Mouse (Mus musculus): ENCODE measurements at regions not wholly inside any gene's neighbourhood (a gene's known extent, or its start where the extent isn't known, plus 50 kb on each side); places are given as distances from the start of the nearest gene placed in this dataset.

DNA sequence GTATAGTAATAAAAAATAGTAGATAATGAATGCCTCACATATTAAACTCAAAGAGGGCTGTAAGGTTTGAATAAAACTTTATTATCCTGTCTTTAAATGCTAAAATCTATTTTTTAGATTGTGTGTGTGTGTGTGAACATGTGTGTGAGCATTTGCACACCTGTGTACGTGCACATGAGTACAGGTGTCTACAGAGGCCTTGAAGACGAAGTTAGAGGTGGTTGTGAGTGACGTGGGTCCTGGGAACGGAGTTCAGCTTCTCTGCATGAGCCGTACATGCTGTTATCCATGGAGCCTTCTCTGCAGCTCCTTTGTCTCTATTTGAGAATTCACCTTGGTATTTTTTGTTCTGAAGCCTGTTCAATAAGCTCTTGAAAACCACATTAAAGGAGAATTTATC, 129.8 kb upstream of the Hmgn3 start:
- no peak for DNase-seq (ENCODE audit: low spot score in 2 of 2)

GRCm38 (mm10) chr9:83273361-83273975, 127.0 kb upstream of the Hmgn3 start:
- no peak for DNase-seq (ENCODE audit: low spot score in 2 of 2)

GRCm38 (mm10) chr9:83265736-83266135, 119.3 kb upstream of the Hmgn3 start:
- no peak for DNase-seq (ENCODE audit: low spot score in 2 of 2)

- DNase-seq (ENCODE audit: low spot score in 2 of 2): no peak
Measured at GRCm38 (mm10) chr9:83259511-83259910, 113.0 kb upstream of the Hmgn3 start.

GRCm38 (mm10) chr9:83258986-83259385, 112.5 kb upstream of the Hmgn3 start:
- DNase-seq (ENCODE audit: low spot score in 2 of 2): no peak

- no peak for DNase-seq (ENCODE audit: low spot score in 2 of 2)
Measured at GRCm38 (mm10) chr9:83258476-83258875, 112.0 kb upstream of the Hmgn3 start.

DNA sequence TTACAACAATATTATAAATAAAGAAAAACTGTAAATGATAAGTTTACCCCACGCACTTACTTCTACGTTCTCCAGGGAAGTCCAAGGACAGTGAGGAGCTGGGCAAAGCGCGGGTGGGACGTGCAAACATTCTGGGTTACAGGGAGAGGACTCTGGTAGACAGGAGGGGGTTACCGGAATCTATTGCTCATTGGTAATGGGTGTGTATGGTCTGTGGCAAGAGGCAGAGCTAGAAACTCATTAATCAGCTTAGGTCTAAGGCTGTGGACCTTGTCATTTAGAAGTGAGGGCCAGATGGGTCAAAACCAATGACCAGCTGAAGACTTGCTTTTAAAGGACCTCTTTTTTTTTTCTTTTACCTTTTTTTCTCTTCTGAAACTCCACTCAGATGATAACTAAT, 107.9 kb upstream of the Hmgn3 start:
- DNase-seq (ENCODE audit: low spot score in 2 of 2): no peak

- DNase-seq (ENCODE audit: low spot score in 2 of 2): no peak
Measured at GRCm38 (mm10) chr9:83253789-83254188, 107.3 kb upstream of the Hmgn3 start.

DNA sequence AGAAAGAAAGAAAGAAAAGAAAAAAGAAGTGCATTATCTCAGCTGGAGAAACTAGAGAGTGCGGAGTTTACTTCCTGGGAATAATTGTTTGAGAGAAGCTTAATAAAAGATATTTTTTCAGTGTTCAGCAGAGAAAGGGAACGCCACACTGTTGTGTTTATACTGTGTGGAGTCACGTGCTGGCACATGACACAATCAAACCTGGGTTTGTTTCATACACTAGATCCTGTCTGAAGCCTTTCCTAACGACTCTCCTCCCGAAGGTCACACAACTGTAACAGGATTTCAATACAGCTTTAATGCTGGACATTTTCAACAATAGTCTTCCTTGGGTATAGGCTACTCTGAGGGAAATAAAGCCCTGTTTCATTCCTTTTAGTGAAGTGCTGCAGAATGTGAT, 105.3 kb upstream of the Hmgn3 start:
- DNase-seq (ENCODE audit: low spot score in 2 of 2): no peak

- no peak for DNase-seq (ENCODE audit: low spot score in 2 of 2)
Measured at GRCm38 (mm10) chr9:83249871-83250270, 103.4 kb upstream of the Hmgn3 start.

DNA sequence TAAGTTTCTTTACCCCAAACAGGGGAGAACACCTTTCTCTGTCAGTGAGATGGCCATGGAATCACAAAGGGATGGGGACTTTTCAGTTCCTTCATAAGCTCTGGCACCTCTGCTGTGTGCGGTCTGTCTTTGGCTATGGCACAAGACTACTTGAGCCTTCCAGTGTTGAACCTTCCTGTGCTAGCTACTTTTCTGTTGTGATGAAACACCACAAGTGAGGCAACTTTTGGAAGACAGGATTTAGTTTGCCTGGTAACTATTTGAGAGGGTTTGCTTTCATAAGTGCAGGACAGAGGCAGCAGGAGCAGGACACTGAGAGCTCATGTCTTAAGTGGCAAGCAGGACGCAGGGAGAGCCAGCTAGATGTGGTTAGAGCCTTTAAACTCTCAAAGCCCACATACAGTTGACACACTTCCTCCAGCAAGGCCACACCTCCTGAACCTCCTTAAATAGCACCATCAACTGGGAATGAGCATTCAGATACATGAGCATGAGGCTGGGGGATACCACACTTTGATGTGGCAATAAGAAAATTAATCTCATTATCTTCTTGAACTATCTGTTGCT, 101.8 kb upstream of the Hmgn3 start:
- no peak for DNase-seq (ENCODE audit: low spot score in 2 of 2)

DNA sequence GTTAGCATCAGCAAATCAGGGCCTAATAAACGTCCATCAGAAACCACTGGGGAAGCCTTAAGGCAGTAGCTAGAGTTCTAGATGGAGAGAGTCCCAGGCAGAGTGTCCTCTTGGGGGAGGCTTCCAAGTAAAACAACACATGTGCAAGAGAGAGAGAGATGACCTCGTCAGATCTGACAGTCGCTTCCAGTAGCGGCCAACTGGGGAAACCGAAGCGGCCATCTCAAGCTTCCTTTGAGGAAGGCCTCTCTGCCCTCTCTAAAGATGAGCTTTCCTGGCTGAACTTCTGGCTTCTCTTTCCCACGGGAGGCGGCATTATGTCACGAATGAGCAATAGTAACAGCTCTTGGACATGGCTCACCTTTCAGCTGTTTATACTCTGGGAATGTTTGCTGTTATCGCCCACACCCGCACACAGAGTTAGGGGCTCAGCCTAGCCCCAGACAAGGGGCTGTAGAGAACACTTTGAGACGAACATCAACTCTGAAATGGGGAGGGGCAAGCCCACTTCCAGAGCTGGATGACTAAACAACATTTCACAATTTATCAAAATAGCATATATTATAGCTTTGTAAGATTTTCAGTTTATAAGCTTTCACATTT, 100.7 kb upstream of the Hmgn3 start:
- no peak for DNase-seq (ENCODE audit: low spot score in 2 of 2)

DNA sequence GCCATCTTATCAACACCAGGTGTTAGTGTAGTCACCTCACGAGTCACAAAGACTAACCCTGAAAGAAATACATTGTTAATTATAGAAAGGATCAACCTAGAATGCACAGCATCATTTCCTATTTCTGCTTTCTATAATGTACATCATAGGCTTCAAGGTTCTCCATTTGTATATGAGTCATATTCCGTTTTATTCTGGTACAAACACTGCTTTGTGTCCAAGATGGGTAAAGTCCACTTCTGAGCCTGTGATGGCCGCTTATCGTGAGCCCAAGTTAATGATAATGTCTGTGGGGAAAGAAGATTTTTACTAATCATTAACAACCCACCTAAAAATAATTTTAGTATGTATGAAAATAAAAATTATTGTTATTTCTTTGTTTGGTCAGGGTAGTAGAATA, 94.6 kb upstream of the Hmgn3 start:
- no peak for DNase-seq (ENCODE audit: low spot score in 2 of 2)

DNA sequence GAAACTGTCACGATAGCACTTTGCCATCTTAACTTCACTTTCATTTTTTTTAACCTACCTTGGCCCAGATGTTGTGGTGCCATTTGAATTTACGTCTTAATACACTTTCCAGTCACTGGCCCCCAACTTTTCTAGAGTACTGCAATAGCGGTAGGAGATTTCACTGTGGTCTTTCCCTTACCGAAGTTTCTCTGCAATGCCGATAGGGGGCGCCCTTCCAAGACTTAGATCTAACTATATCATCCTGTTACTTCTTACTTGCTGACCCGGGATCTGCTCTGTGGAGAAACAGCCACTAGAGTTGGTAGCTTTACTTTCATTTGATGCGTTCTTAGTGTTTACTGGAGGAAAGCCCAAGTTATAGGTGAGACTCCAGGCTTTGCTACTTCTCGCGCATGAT, 92.6 kb upstream of the Hmgn3 start:
- no peak for DNase-seq (ENCODE audit: low spot score in 2 of 2)

DNA sequence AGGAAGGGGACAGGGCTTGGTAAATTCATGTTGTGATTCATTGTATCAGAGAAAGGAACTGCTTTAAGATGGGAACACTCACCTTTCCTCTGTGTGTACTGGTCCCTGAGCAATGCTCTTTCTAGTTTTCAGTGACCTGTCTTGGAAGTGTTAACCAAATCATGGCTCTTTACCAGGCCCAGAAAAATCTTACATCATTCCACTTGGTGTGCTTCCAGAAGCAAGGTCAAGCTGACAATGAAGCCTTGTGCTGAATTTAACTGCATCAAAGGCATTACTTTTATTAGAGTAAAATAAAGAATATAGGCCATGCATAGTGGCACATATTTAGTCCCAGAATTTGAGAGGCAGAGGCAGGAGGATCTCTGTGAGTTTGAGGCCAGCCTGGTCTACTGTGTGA, 75.4 kb upstream of the Hmgn3 start:
- DNase-seq (ENCODE audit: low spot score in 2 of 2): no peak

- DNase-seq (ENCODE audit: low spot score in 2 of 2): no peak
Measured at GRCm38 (mm10) chr9:83202583-83202982, 56.1 kb upstream of the Hmgn3 start.

DNA sequence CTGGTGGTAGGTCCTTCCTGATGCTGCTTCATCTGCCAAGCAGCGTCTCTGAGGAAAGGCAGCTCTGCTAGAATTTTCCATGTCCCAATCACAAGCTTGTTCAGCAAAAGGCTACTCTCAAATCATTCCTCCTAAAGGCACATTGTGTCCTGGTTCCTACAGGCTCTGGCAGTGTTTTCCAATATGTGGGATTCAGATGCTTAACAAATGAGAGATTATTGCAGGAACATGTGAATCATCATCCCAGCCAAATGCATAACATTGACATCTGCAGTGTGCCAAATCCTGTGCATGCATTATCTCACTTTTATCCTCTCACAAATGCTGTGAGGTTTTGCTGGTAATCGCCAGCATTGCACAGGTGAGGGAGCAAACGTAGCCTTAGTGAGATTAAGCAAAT, 53.3 kb upstream of the Hmgn3 start:
- no peak for DNase-seq (ENCODE audit: low spot score in 2 of 2)

DNA sequence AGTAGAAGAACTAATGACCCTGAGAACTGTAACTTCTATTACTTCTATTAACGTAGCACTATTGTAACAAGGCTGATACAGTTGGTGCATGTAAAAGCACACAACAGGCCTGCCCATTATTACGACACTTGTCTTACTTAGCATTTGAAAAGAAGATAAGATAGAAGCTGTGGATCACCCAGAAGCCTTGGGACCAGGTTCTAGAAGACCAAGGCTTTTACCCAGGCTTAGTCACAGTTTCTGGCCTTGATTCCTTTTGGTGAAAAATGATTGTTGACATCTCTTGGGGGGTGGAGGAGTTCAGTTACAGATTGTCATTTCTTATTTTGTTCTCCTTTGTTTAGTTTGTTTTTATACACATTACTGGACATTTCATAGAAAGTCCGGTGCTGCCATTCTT, 52.7 kb upstream of the Hmgn3 start:
- DNase-seq (ENCODE audit: low spot score in 2 of 2): no peak

- DNase-seq (ENCODE audit: low spot score in 2 of 2): no peak
Measured at GRCm38 (mm10) chr9:83197013-83197412, 50.5 kb upstream of the Hmgn3 start.

All from natural killer cell, adult 2 months (primary cell).